Mouse (Mus musculus): ENCODE measurements around the gene Csnk1g1. TPM values are rescaled to one million over a fixed set of nuclear protein-coding genes. Genes with fewer than 3 reads are reported as not detected.

Csnk1g1 gene
- total RNA-seq, 1 experiment: 23.5 TPM

DNA sequence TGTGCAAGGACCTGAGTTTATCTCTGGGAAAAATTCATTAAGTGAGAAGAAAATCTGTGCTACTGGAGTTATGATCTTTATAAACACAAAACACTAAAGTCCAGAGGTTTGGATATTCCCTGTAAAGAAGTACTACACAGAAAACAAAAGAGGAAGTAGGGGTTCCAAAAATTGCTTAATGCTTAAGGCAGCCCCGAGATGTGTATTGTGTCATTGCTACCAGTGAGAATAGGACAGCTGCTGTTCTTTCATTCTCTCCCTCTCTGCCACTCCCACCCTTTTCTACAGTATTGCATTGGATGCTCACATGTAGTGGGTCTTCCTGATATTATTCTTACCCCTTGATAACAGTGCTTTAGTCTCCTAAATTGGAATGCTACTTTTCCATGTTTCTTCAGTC, 74.1 kb downstream of the Csnk1g1 start:
- Histone ChIP-seq H3K27ac (ENCODE audit: insufficient read depth, low read depth, low read length, poor library complexity, severe bottlenecking) (no peak overlapping the region), H3K4me1 (ENCODE audit: control insufficient read depth in 2 of 2, insufficient read depth in 2 of 2, low read length in 2 of 2, poor library complexity in 1 of 2) (no peaks in the 10 kb centered on the region; a peak in 1 of 4 replicates), H3K9ac (ENCODE audit: insufficient read depth, low read depth, low read length, poor library complexity, severe bottlenecking) (no peak overlapping the region), H3K36me3 (ENCODE audit: control insufficient read depth, insufficient read depth, low read length, poor library complexity, severe bottlenecking) (no peaks in the 10 kb centered on the region), H3K4me3 (ENCODE audit: insufficient read depth in 1 of 2, low read depth in 1 of 2, low read length in 2 of 2, poor library complexity in 1 of 2, severe bottlenecking in 1 of 2) (no peak overlapping the region), H3K9me3 (ENCODE audit: control insufficient read depth, insufficient read depth, low read depth, low read length) (no peaks in the 10 kb centered on the region)
- no peak for DNase-seq (ENCODE audit: low read depth, low spot score)
- in situ Hi-C loops (cut with MboI; ENCODE audit: low sequenced_read_pairs in 2 of 2, unreplicated experiment in 2 of 2): no loop called here
- TF ChIP-seq ZC3H11A (IDR thresholded peaks at IDR 0.05; ENCODE audit: borderline replicate concordance, low read depth, low read length) (no peak), MAFK (IDR thresholded peaks at IDR 0.05; ENCODE audit: insufficient read depth, low read depth, low read length) (no peak), CHD2 (IDR thresholded peaks at IDR 0.05; ENCODE audit: low read depth, low read length) (no peak), ZNF384 (IDR thresholded peaks at IDR 0.05; ENCODE audit: low read depth, low read length) (no peak), HCFC1 (IDR thresholded peaks at IDR 0.05; ENCODE audit: borderline replicate concordance, insufficient read depth, low read length) (no peak)

DNA sequence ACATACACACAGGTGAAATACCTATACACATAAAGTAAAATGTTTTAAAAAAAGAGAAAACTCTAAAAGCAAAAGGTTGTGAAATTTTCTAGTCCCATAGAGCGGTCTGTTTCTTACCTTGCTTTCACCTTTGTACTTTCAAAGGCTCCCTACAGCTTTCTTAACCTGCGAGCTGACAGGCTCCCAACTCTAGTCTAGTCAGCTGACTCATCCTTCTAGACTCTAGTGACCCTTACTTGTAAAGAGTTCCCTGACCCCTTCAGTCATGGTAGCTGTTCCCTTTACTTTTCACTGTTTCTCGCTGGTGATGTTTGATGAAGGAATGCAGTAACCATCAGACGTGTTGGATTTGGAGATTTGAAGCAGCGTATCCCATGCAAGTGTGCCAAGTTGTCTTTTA, 78.3 kb downstream of the Csnk1g1 start:
- H3K36me3 ChIP-seq (ENCODE audit: control insufficient read depth, insufficient read depth, low read length, poor library complexity, severe bottlenecking): no peaks in the 10 kb centered on the region
- H3K27ac ChIP-seq (ENCODE audit: insufficient read depth, low read depth, low read length, poor library complexity, severe bottlenecking): no peak overlapping the region
- in situ Hi-C loops (cut with MboI; ENCODE audit: low sequenced_read_pairs in 2 of 2, unreplicated experiment in 2 of 2): no loop called here

GRCm38 (mm10) chr9:65995603-65996376, 87.1 kb downstream of the Csnk1g1 start:
- in situ Hi-C loops (cut with MboI; ENCODE audit: low sequenced_read_pairs in 2 of 2, unreplicated experiment in 2 of 2): no loop called here
- Histone ChIP-seq H3K9ac (ENCODE audit: insufficient read depth, low read depth, low read length, poor library complexity, severe bottlenecking) (no peak overlapping the region), H3K9me3 (ENCODE audit: control insufficient read depth, insufficient read depth, low read depth, low read length) (no peaks in the 10 kb centered on the region), H3K4me1 (ENCODE audit: control insufficient read depth in 2 of 2, insufficient read depth in 2 of 2, low read length in 2 of 2, poor library complexity in 1 of 2) (0 out of 4 replicates have a peak, but pooled peaks cover 0 to 2% of the 10 kb centered on the region in 2 experiments), H3K4me3 (ENCODE audit: insufficient read depth in 1 of 2, low read depth in 1 of 2, low read length in 2 of 2, poor library complexity in 1 of 2, severe bottlenecking in 1 of 2) (no peak overlapping the region), H3K27ac (ENCODE audit: insufficient read depth, low read depth, low read length, poor library complexity, severe bottlenecking) (no peak overlapping the region), H3K36me3 (ENCODE audit: control insufficient read depth, insufficient read depth, low read length, poor library complexity, severe bottlenecking) (no peaks in the 10 kb centered on the region; the same call in 1 of the 2 replicates)
- DNase-seq (ENCODE audit: low read depth, low spot score): no peak
- TF ChIP-seq HCFC1 (IDR thresholded peaks at IDR 0.05; ENCODE audit: borderline replicate concordance, insufficient read depth, low read length): no peak
- TF ChIP-seq ZNF384 (IDR thresholded peaks at IDR 0.05; ENCODE audit: low read depth, low read length): no peak
- no peak for TF ChIP-seq MAFK (IDR thresholded peaks at IDR 0.05; ENCODE audit: insufficient read depth, low read depth, low read length)
- no peak for TF ChIP-seq ZC3H11A (IDR thresholded peaks at IDR 0.05; ENCODE audit: borderline replicate concordance, low read depth, low read length)
- TF ChIP-seq CHD2 (IDR thresholded peaks at IDR 0.05; ENCODE audit: low read depth, low read length): no peak

More for the DNA sequence above, 78.3 kb downstream of the Csnk1g1 start:
- Histone ChIP-seq H3K4me1 (ENCODE audit: control insufficient read depth in 2 of 2, insufficient read depth in 2 of 2, low read length in 2 of 2, poor library complexity in 1 of 2) (peaks cover 0 to 2% of the 10 kb centered on the region in 2 experiments; a peak in 1 of 4 replicates), H3K9ac (ENCODE audit: insufficient read depth, low read depth, low read length, poor library complexity, severe bottlenecking) (no peak overlapping the region), H3K4me3 (ENCODE audit: insufficient read depth in 1 of 2, low read depth in 1 of 2, low read length in 2 of 2, poor library complexity in 1 of 2, severe bottlenecking in 1 of 2) (no peak overlapping the region), H3K9me3 (ENCODE audit: control insufficient read depth, insufficient read depth, low read depth, low read length) (no peaks in the 10 kb centered on the region)
- TF ChIP-seq CHD2 (IDR thresholded peaks at IDR 0.05; ENCODE audit: low read depth, low read length): no peak
- no peak for TF ChIP-seq MAFK (IDR thresholded peaks at IDR 0.05; ENCODE audit: insufficient read depth, low read depth, low read length)
- TF ChIP-seq ZC3H11A (IDR thresholded peaks at IDR 0.05; ENCODE audit: borderline replicate concordance, low read depth, low read length): no peak
- no peak for TF ChIP-seq ZNF384 (IDR thresholded peaks at IDR 0.05; ENCODE audit: low read depth, low read length)
- no peak for TF ChIP-seq HCFC1 (IDR thresholded peaks at IDR 0.05; ENCODE audit: borderline replicate concordance, insufficient read depth, low read length)
- no peak for DNase-seq (ENCODE audit: low read depth, low spot score)

GRCm38 (mm10) chr9:65998965-65999364, 90.2 kb downstream of the Csnk1g1 start:
- in situ Hi-C loops (cut with MboI; ENCODE audit: low sequenced_read_pairs in 2 of 2, unreplicated experiment in 2 of 2): no loop called here
- TF ChIP-seq ZNF384 (IDR thresholded peaks at IDR 0.05; ENCODE audit: low read depth, low read length) (no peak), CHD2 (IDR thresholded peaks at IDR 0.05; ENCODE audit: low read depth, low read length) (no peak), MAFK (IDR thresholded peaks at IDR 0.05; ENCODE audit: insufficient read depth, low read depth, low read length) (no peak), HCFC1 (IDR thresholded peaks at IDR 0.05; ENCODE audit: borderline replicate concordance, insufficient read depth, low read length) (no peak)

More at GRCm38 (mm10) chr9:65998965-65999364, 90.2 kb downstream of the Csnk1g1 start:
- Histone ChIP-seq H3K9ac (ENCODE audit: insufficient read depth, low read depth, low read length, poor library complexity, severe bottlenecking) (no peak overlapping the region), H3K27ac (ENCODE audit: insufficient read depth, low read depth, low read length, poor library complexity, severe bottlenecking) (no peak overlapping the region), H3K4me3 (ENCODE audit: insufficient read depth in 1 of 2, low read depth in 1 of 2, low read length in 2 of 2, poor library complexity in 1 of 2, severe bottlenecking in 1 of 2) (no peak overlapping the region), H3K4me1 (ENCODE audit: control insufficient read depth in 2 of 2, insufficient read depth in 2 of 2, low read length in 2 of 2, poor library complexity in 1 of 2) (no peaks in the 10 kb centered on the region), H3K36me3 (ENCODE audit: control insufficient read depth, insufficient read depth, low read length, poor library complexity, severe bottlenecking) (no peaks in the 10 kb centered on the region; the same call in none of the 2 replicates), H3K9me3 (ENCODE audit: control insufficient read depth, insufficient read depth, low read depth, low read length) (no peaks in the 10 kb centered on the region)
- no peak for DNase-seq (ENCODE audit: low read depth, low spot score)
